ENCODE assay signal across 8 mouse cellular contexts in the genomic region with DNA sequence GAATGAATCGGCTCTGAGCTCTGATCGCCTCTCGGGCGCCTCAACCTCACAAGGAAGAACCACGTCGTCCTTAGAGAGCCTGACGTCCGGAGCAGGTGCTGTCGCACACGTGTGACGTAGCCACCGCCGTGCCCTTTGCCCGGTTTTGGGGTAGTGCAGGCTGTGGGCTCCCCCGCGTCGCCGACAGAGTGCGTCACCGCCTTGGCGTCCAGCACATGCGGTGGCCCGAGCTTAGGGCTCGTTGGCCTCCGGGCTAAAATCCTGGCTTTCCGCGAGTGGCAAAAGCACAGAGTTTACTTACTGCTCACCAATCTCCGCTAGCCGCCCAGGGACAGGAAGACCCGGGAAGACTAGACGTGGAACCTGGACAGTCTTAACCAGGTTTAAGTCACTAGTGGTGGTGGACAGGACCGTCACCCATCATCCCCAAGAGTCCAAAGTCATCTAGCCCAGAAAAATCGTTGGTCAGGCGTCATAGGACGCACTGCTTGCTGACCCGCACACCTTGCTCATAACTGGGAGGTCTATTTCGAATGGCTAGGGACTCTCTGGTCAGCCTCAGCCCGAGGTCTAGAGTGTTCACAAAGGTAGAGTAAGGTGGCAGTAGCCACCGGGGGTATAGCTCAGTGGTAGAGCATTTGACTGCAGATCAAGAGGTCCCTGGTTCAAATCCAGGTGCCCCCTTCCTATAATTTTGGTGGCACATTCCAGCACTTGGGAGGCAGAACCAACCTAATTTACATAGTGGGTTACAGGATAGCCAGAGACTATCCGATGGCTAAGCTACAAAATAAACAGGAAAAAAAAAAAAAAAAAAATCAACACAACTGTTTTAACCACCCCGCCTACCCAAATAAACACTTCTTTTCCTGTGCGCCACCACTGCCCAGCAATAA. TPM values are rescaled to one million over a fixed set of nuclear protein-coding genes. Genes with fewer than 3 reads are reported as not detected.
DNase-seq lines count a peak whose midpoint lies in the region; ATAC-seq and TF ChIP-seq lines count a peak whose summit lies in the region.

No protein-coding gene starts in this region.

- H3K36me3 ChIP-seq in C2C12 (ENCODE audit: control insufficient read depth, insufficient read depth), result no peaks in the 10 kb centered on the region
- peaks cover 6% of the 10 kb centered on the region for H3K36me3 ChIP-seq in erythroblast, embryonic 14.5 days (ENCODE audit: control insufficient read depth)
- H3K36me3 ChIP-seq in heart, embryonic 11.5 days (ENCODE audit: control insufficient read depth, insufficient read depth, low read length), result no peaks in the 10 kb centered on the region
- no peaks in the 10 kb centered on the region for H3K36me3 ChIP-seq in kidney, embryonic 16.5 days (ENCODE audit: insufficient read depth, low read length)
- no peaks in the 10 kb centered on the region; the same call in 1 of the 2 replicates for H3K36me3 ChIP-seq in liver, adult 2 months (ENCODE audit: control insufficient read depth, insufficient read depth, low read length)
- H3K36me3 ChIP-seq in myocyte (ENCODE audit: control insufficient read depth, insufficient read depth), result no peaks in the 10 kb centered on the region
- H3K36me3 ChIP-seq in splenic B cell, adult 2 months (ENCODE audit: control insufficient read depth, insufficient read depth, low read length, poor library complexity, severe bottlenecking), result peaks cover 1% of the 10 kb centered on the region

- no peaks in the 10 kb centered on the region for H3K9me3 ChIP-seq in erythroblast, embryonic 14.5 days (ENCODE audit: control insufficient read depth, low read length)
- H3K9me3 ChIP-seq in heart, embryonic 11.5 days (replicated peaks; ENCODE audit: control insufficient read depth, low read length), result no peaks in the 10 kb centered on the region
- no peaks in the 10 kb centered on the region for H3K9me3 ChIP-seq in kidney, embryonic 16.5 days (ENCODE audit: low read length)

- peaks cover 32% of the 10 kb centered on the region for H3K4me1 ChIP-seq in erythroblast, embryonic 14.5 days (ENCODE audit: control insufficient read depth)
- H3K4me1 ChIP-seq in heart, embryonic 11.5 days (ENCODE audit: control insufficient read depth, insufficient read depth, low read length), result peaks cover 10% of the 10 kb centered on the region
- peaks cover 10% of the 10 kb centered on the region for H3K4me1 ChIP-seq in kidney, embryonic 16.5 days (ENCODE audit: insufficient read depth, low read length)
- peaks cover 11% of the 10 kb centered on the region for H3K4me1 ChIP-seq in liver, adult 2 months (ENCODE audit: control insufficient read depth, insufficient read depth, low read length)

- no peak for TF ChIP-seq CTCF in C2C12 (IDR thresholded peaks at IDR 0.05; ENCODE audit: control insufficient read depth, insufficient read depth, insufficient read length)
- no peak for TF ChIP-seq CTCF in brain, embryonic 14.5 days (IDR thresholded peaks at IDR 0.05; ENCODE audit: borderline replicate concordance, extremely low read depth, insufficient read depth, insufficient read length)
- 0 out of 2 replicates have a peak, but pooled peaks have one; percentile 1 for TF ChIP-seq CTCF in liver, adult 2 months (IDR thresholded peaks at IDR 0.05; ENCODE audit: low read depth, low read length)

- H3K4me3 ChIP-seq in C2C12 (ENCODE audit: insufficient read depth, poor library complexity, severe bottlenecking), result peak overlapping the region; percentile 71
- peak overlapping the region; percentile 80 for H3K4me3 ChIP-seq in erythroblast, embryonic 14.5 days (replicated peaks)
- H3K4me3 ChIP-seq in heart, embryonic 11.5 days (ENCODE audit: low read depth, low read length), result peak overlapping the region; percentile 81
- peak overlapping the region; percentile 72 for H3K4me3 ChIP-seq in kidney, embryonic 16.5 days (ENCODE audit: low read length)
- peak overlapping the region; percentile 82 for H3K4me3 ChIP-seq in liver, adult 2 months (ENCODE audit: insufficient read depth, low read depth, low read length)
- peak overlapping the region; percentile 82 for H3K4me3 ChIP-seq in myocyte

- 5% methylated on average over 42 of the region's 42 CpGs for WGBS in heart, embryonic 11.5 days (ENCODE audit: insufficient replicate concordance)
- WGBS in kidney, embryonic 16.5 days, result 6% methylated on average over 42 of the region's 42 CpGs
- 3% methylated on average over 42 of the region's 42 CpGs for WGBS in liver, adult 2 months

- peak overlapping the region; percentile 81 for H3K9ac ChIP-seq in heart, embryonic 11.5 days (ENCODE audit: low read depth, low read length)
- peak overlapping the region; percentile 75 for H3K9ac ChIP-seq in kidney, embryonic 16.5 days (replicated peaks; ENCODE audit: low read length)
- peak overlapping the region; percentile 83 for H3K9ac ChIP-seq in liver, adult 2 months (ENCODE audit: low read depth, low read length)

- peak; percentile 97 for DNase-seq in brain, embryonic 14.5 days (ENCODE audit: low read depth)
- peak; percentile 86 for DNase-seq in liver, adult 2 months (ENCODE audit: extremely low read depth, low read depth, low spot score)
- DNase-seq in splenic B cell, adult 2 months (ENCODE audit: low read depth, low spot score), result peak; percentile 95

- peak; percentile 94 for ATAC-seq in heart, embryonic 11.5 days (replicated peaks; ENCODE audit: insufficient number of reproducible peaks, low FRiP score, low TSS enrichment)
- ATAC-seq in kidney, embryonic 16.5 days (ENCODE audit: low FRiP score, low TSS enrichment), result peak; percentile 98

- H3K79me3 ChIP-seq in C2C12 (ENCODE audit: low read depth), result peaks cover 20% of the 10 kb centered on the region

- peaks cover 35% of the 10 kb centered on the region for H3K79me2 ChIP-seq in C2C12 (ENCODE audit: control insufficient read depth, insufficient read depth)
- peaks cover 9% of the 10 kb centered on the region; the same call in 1 of the 2 replicates for H3K79me2 ChIP-seq in liver, adult 2 months (ENCODE audit: control insufficient read depth, insufficient read depth, low read length)
- peaks cover 6% of the 10 kb centered on the region for H3K79me2 ChIP-seq in myocyte (ENCODE audit: control insufficient read depth, insufficient read depth)

- peak overlapping the region; percentile 79 for H3K27ac ChIP-seq in heart, embryonic 11.5 days (ENCODE audit: low read depth, low read length)
- peak overlapping the region; percentile 75 for H3K27ac ChIP-seq in kidney, embryonic 16.5 days (ENCODE audit: low read length)
- H3K27ac ChIP-seq in liver, adult 2 months (replicated peaks; ENCODE audit: insufficient read depth, low read depth, low read length), result peak overlapping the region; percentile 84

- peaks cover 3% of the 10 kb centered on the region for H3K27me3 ChIP-seq in C2C12 (ENCODE audit: control insufficient read depth, insufficient read depth, insufficient read length)
- H3K27me3 ChIP-seq in erythroblast, embryonic 14.5 days (ENCODE audit: control insufficient read depth), result peaks cover 3% of the 10 kb centered on the region
- no peaks in the 10 kb centered on the region for H3K27me3 ChIP-seq in heart, embryonic 11.5 days (ENCODE audit: control insufficient read depth, insufficient read depth, low read length)
- 0 out of 2 replicates have a peak, but pooled peaks cover 3% of the 10 kb centered on the region for H3K27me3 ChIP-seq in kidney, embryonic 16.5 days (ENCODE audit: insufficient read depth, low read length)
- no peaks in the 10 kb centered on the region for H3K27me3 ChIP-seq in liver, adult 2 months (ENCODE audit: control insufficient read depth, insufficient read depth, low read length)
- H3K27me3 ChIP-seq in myocyte (ENCODE audit: control insufficient read depth, insufficient read depth, insufficient read length), result no peaks in the 10 kb centered on the region
- no peaks in the 10 kb centered on the region for H3K27me3 ChIP-seq in splenic B cell, adult 2 months (ENCODE audit: control insufficient read depth, insufficient read depth, low read length, poor library complexity, severe bottlenecking)

- peak overlapping the region; percentile 90 for H3K4me2 ChIP-seq in heart, embryonic 11.5 days
- H3K4me2 ChIP-seq in kidney, embryonic 16.5 days (replicated peaks; ENCODE audit: low read depth, low read length), result peak overlapping the region; percentile 60
- peak overlapping the region; percentile 76 for H3K4me2 ChIP-seq in myocyte (ENCODE audit: low read depth)

- TF ChIP-seq POLR2A in brain, embryonic 14.5 days (IDR thresholded peaks at IDR 0.05; ENCODE audit: borderline replicate concordance, extremely low read depth, insufficient read depth, insufficient read length, poor library complexity, severe bottlenecking), result peak; percentile 35; the same call in 1 of the 2 replicates
- peak; percentile 59; the same call in 1 of the 2 replicates for TF ChIP-seq POLR2A in liver, adult 2 months (IDR thresholded peaks at IDR 0.05; ENCODE audit: extremely low read depth, insufficient read depth, low read length)
- TF ChIP-seq POLR2A in myocyte (IDR thresholded peaks at IDR 0.05; ENCODE audit: insufficient read length, low read depth), result peak; percentile 61

- H3ac ChIP-seq in C2C12 (ENCODE audit: control insufficient read depth, insufficient read length, low read depth) (peak overlapping the region; percentile 93), myocyte (ENCODE audit: control insufficient read depth, insufficient read length) (peak overlapping the region; percentile 25)

TF ChIP-seq in C2C12, 6 proteins besides CTCF, POLR2A, EP300 and RAD21 (continues in another document):
- TF ChIP-seq MYOD1 (IDR thresholded peaks at IDR 0.05; ENCODE audit: control insufficient read depth, insufficient read length, low read depth) (peak; percentile 54), MAX (IDR thresholded peaks at IDR 0.05) (peak; percentile 87)

TF ChIP-seq in myocyte, 11 proteins besides CTCF, POLR2A, EP300 and RAD21 (continues in another document):
- TF ChIP-seq E2F4 (IDR thresholded peaks at IDR 0.05; ENCODE audit: insufficient read depth), result no peak

RNA-seq across cellular contexts. Expression of a gene that starts 16.8 kb away (rescaled TPM):
- polyA plus RNA-seq in C2C12 (2012; fragmentation: generic; extraction: Trizol) (34.4 TPM), myocyte (2012; fragmentation: generic; extraction: Trizol) (24.1 TPM)
- 26.9 and 44.8 TPM in 2 replicates for polyA plus RNA-seq in brain, embryonic 14.5 days (2012; rRNA removed)
- polyA plus RNA-seq in erythroblast, embryonic 14.5 days (2012), result 0.45 and 0.56 TPM in 2 replicates
- polyA plus RNA-seq in heart, embryonic 11.5 days (2014; fragmentation: Nextera tagmentation; extraction: Ambion mirVana), result 54.4 and 60.0 TPM in 2 replicates
- polyA plus RNA-seq in kidney, embryonic 16.5 days (2015; fragmentation: Nextera tagmentation; extraction: Ambion mirVana), result 89.5 and 92.1 TPM in 2 replicates
- 19.5 and 20.3 TPM in 2 replicates for total RNA-seq in liver, adult 2 months (2014; rRNA removed)
- 3.2 and 4.8 TPM in 2 replicates for polyA plus RNA-seq in liver, adult 2 months (2012; rRNA removed)

RNA-seq across cellular contexts. Expression of a gene that starts 47.0 kb away (rescaled TPM):
- polyA plus RNA-seq in C2C12 (2012; fragmentation: generic; extraction: Trizol) (0.07 TPM), myocyte (2012; fragmentation: generic; extraction: Trizol) (0.08 TPM)
- 0.70 and 0.81 TPM in 2 replicates for polyA plus RNA-seq in brain, embryonic 14.5 days (2012; rRNA removed)
- polyA plus RNA-seq in erythroblast, embryonic 14.5 days (2012), result not detected in 2 replicates
- 0.29 and 0.49 TPM in 2 replicates for polyA plus RNA-seq in heart, embryonic 11.5 days (2014; fragmentation: Nextera tagmentation; extraction: Ambion mirVana)
- polyA plus RNA-seq in kidney, embryonic 16.5 days (2015; fragmentation: Nextera tagmentation; extraction: Ambion mirVana), result 0.59 and 0.63 TPM in 2 replicates
- total RNA-seq in liver, adult 2 months (2014; rRNA removed), result not detected in 2 replicates
- polyA plus RNA-seq in liver, adult 2 months (2012; rRNA removed), result not detected in 2 replicates

Comparison
In these comparisons a context has a peak if more than half of its experiments do, and no peak if none do; other contexts are left out.
1. Peak in every context shown above with its lines: DNase-seq, ATAC-seq, H3K4me3 ChIP-seq and H3K27ac ChIP-seq.